Mouse (Mus musculus): Measurements from ENCODE around the gene Selenon. TPM values are rescaled to one million over a fixed set of nuclear protein-coding genes. Genes with fewer than 3 reads are reported as not detected.

Selenon gene
- polyA plus RNA-seq, 1 experiment from 2014 or later: 5.4 TPM

GRCm38 (mm10) chr4:134569831-134570230, 17.9 kb upstream of the Selenon start:
- H3K4me3 ChIP-seq (ENCODE audit: low read length): no peak overlapping the region
- H3K36me3 ChIP-seq (ENCODE audit: control insufficient read depth, insufficient read depth): peaks cover 13% of the 10 kb centered on the region
- WGBS: 81% methylated on average over 8 of the region's 8 CpGs
- no peaks in the 10 kb centered on the region for H3K27me3 ChIP-seq (ENCODE audit: control insufficient read depth, insufficient read depth, low read length)
- no peak overlapping the region for H3K4me2 ChIP-seq (ENCODE audit: low read depth, low read length)
- H3K9ac ChIP-seq (ENCODE audit: low read length): no peak overlapping the region
- no peaks in the 10 kb centered on the region for H3K4me1 ChIP-seq (ENCODE audit: control insufficient read depth, insufficient read depth, low read length)
- peaks cover 4% of the 10 kb centered on the region for H3K9me3 ChIP-seq (replicated peaks; ENCODE audit: control insufficient read depth, low read length)
- H3K27ac ChIP-seq (ENCODE audit: low read length): no peak overlapping the region
- ATAC-seq (replicated peaks; ENCODE audit: extremely low read depth, insufficient read depth, low FRiP score): no peak

- no peaks in the 10 kb centered on the region for H3K27me3 ChIP-seq (ENCODE audit: control insufficient read depth, insufficient read depth, low read length)
- H3K9ac ChIP-seq (ENCODE audit: low read length): no peak overlapping the region
- H3K4me3 ChIP-seq (ENCODE audit: low read length): no peak overlapping the region
- no peak overlapping the region for H3K4me2 ChIP-seq (ENCODE audit: low read depth, low read length)
- WGBS: 81% methylated on average over 6 of the region's 6 CpGs
- peaks cover 12% of the 10 kb centered on the region for H3K36me3 ChIP-seq (ENCODE audit: control insufficient read depth, insufficient read depth)
- no peak for ATAC-seq (replicated peaks; ENCODE audit: extremely low read depth, insufficient read depth, low FRiP score)
- H3K9me3 ChIP-seq (replicated peaks; ENCODE audit: control insufficient read depth, low read length): peaks cover 4% of the 10 kb centered on the region
- no peak overlapping the region for H3K27ac ChIP-seq (ENCODE audit: low read length)
- no peaks in the 10 kb centered on the region for H3K4me1 ChIP-seq (ENCODE audit: control insufficient read depth, insufficient read depth, low read length)
These were observed 17.2 kb upstream of the Selenon start for GRCm38 (mm10) chr4:134569205-134569604.

GRCm38 (mm10) chr4:134567377-134568226, 15.6 kb upstream of the Selenon start:
- H3K9me3 ChIP-seq (replicated peaks; ENCODE audit: control insufficient read depth, low read length): peaks cover 4% of the 10 kb centered on the region
- no peak overlapping the region for H3K27ac ChIP-seq (ENCODE audit: low read length)
- no peak overlapping the region for H3K4me3 ChIP-seq (ENCODE audit: low read length)
- no peaks in the 10 kb centered on the region for H3K4me1 ChIP-seq (ENCODE audit: control insufficient read depth, insufficient read depth, low read length)
- no peak overlapping the region for H3K9ac ChIP-seq (ENCODE audit: low read length)
- H3K4me2 ChIP-seq (ENCODE audit: low read depth, low read length): no peak overlapping the region
- WGBS: 55% methylated on average over 19 of the region's 19 CpGs
- no peaks in the 10 kb centered on the region for H3K27me3 ChIP-seq (ENCODE audit: control insufficient read depth, insufficient read depth, low read length)
- no peak for ATAC-seq (replicated peaks; ENCODE audit: extremely low read depth, insufficient read depth, low FRiP score)
- H3K36me3 ChIP-seq (ENCODE audit: control insufficient read depth, insufficient read depth): peaks cover 12% of the 10 kb centered on the region

DNA sequence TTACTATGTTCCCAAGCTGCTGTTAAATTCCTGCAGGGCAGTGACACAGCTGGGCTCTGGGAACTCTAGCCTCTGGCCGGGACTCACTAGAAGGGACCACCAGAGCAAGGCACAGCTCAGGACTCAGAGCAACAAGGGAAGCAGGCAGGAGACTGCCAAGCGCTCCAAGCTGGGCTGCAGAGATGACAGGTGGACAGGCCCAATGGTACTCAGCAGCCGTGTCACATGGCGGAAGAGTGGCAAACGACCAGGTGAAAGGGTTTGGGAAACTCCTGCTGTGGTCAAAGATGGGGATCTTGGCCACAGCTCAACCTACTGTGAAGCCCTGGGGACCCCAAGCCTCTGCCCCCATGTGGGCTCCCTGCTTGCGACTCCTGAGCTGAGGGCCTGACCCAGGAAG, 12.1 kb upstream of the Selenon start:
- Histone ChIP-seq H3K36me3 (ENCODE audit: control insufficient read depth, insufficient read depth) (peaks cover 12% of the 10 kb centered on the region), H3K27ac (ENCODE audit: low read length) (no peak overlapping the region), H3K9me3 (replicated peaks; ENCODE audit: control insufficient read depth, low read length) (peaks cover 4% of the 10 kb centered on the region), H3K4me3 (ENCODE audit: low read length) (no peak overlapping the region), H3K4me2 (ENCODE audit: low read depth, low read length) (no peak overlapping the region), H3K9ac (ENCODE audit: low read length) (no peak overlapping the region), H3K4me1 (ENCODE audit: control insufficient read depth, insufficient read depth, low read length) (no peaks in the 10 kb centered on the region), H3K27me3 (ENCODE audit: control insufficient read depth, insufficient read depth, low read length) (no peaks in the 10 kb centered on the region)
- 81% methylated on average over 6 of the region's 6 CpGs for WGBS
- ATAC-seq (replicated peaks; ENCODE audit: extremely low read depth, insufficient read depth, low FRiP score): no peak

DNA sequence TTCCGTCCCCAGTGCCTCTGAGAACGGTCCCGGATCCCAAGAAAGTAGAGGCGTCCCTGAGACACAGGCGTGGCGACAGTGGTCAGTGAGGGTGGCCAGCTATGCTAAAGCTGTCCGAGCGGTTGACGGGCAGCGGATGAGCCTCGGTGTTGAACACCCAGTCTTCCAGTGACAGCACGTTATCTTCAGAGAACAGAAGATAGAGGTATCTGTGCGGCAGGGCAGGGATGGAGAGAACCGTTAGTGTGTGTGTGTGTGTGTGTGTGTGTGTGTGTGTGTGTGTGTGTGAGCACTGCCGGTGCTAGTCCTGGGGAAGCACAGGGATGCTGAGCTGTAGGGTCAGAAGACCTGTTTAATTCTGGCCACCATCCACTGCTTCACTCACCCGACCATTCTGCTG, 11.7 kb upstream of the Selenon start:
- Histone ChIP-seq H3K4me3 (ENCODE audit: low read length) (no peak overlapping the region), H3K27me3 (ENCODE audit: control insufficient read depth, insufficient read depth, low read length) (no peaks in the 10 kb centered on the region), H3K4me2 (ENCODE audit: low read depth, low read length) (no peak overlapping the region), H3K36me3 (ENCODE audit: control insufficient read depth, insufficient read depth) (peaks cover 12% of the 10 kb centered on the region), H3K9me3 (replicated peaks; ENCODE audit: control insufficient read depth, low read length) (peaks cover 4% of the 10 kb centered on the region), H3K4me1 (ENCODE audit: control insufficient read depth, insufficient read depth, low read length) (no peaks in the 10 kb centered on the region), H3K27ac (ENCODE audit: low read length) (no peak overlapping the region), H3K9ac (ENCODE audit: low read length) (no peak overlapping the region)
- ATAC-seq (replicated peaks; ENCODE audit: extremely low read depth, insufficient read depth, low FRiP score): no peak
- WGBS: 70% methylated on average over 16 of the region's 16 CpGs

DNA sequence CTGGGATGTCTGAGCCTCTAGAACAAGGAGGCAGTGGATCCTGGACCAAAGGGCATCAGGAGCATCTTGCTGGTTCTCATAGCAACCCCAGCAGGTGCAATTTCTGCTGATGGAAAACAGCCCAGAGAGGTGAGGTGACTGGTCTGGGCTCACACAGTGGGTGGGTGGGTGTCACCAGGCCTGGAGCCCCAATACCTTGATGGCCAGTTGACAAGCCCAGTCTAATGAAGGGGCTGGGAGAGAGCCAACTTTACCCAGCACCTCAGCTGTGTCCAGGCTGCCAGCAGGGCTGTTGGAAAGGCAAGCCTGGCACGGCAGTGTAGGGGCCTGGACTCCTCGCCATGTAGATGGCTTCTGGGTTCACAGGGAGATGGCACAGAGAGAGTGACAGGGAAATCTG, 10.0 kb upstream of the Selenon start:
- H3K4me2 ChIP-seq (ENCODE audit: low read depth, low read length): no peak overlapping the region
- H3K9ac ChIP-seq (ENCODE audit: low read length): no peak overlapping the region
- WGBS: 82% methylated on average over 2 of the region's 2 CpGs
- H3K36me3 ChIP-seq (ENCODE audit: control insufficient read depth, insufficient read depth): peaks cover 12% of the 10 kb centered on the region
- H3K27me3 ChIP-seq (ENCODE audit: control insufficient read depth, insufficient read depth, low read length): no peaks in the 10 kb centered on the region
- H3K9me3 ChIP-seq (replicated peaks; ENCODE audit: control insufficient read depth, low read length): peaks cover 4% of the 10 kb centered on the region
- no peak overlapping the region for H3K4me3 ChIP-seq (ENCODE audit: low read length)
- H3K4me1 ChIP-seq (ENCODE audit: control insufficient read depth, insufficient read depth, low read length): peaks cover 11% of the 10 kb centered on the region
- ATAC-seq (replicated peaks; ENCODE audit: extremely low read depth, insufficient read depth, low FRiP score): no peak
- no peak overlapping the region for H3K27ac ChIP-seq (ENCODE audit: low read length)

DNA sequence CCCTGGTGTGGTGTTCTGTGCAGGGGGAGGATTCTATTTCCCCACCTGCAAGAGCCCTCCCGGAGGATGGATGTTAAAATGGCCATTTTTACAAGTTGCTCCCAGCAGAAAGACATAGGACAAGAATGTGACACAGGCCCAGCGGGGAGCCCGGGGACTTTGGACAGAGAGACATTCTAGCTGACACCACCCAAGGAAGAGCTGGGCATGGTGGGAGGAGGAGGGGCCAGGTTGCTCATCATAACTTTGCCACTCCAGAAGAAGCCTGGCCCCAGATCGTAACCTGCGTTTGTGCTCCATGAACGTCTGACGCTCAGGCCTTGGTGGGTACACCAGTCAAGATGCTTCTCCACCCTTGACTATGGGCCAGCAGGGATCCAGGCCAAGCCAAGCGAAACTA, 8.7 kb upstream of the Selenon start:
- WGBS: 83% methylated on average over 8 of the region's 8 CpGs

DNA sequence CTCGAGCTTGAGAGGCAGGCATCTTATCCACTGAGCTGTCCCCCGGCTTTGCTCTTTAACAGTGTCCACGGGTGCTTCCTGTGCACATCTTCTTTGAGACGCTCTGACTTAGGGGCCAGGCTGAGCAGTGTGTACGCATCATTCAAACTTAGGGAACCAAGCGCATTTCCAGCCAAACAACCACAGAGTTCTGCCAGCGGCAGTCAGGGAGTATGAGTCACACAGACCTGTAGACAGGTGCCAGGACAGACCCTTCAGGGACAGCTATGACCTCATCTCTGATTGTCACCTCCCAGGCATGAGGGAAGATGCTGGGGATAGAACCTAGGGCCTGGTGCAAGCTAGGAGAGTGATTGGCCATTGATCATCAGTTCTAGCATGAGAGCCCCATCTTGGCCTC, 7.2 kb upstream of the Selenon start:
- peaks cover 12% of the 10 kb centered on the region for H3K4me1 ChIP-seq (ENCODE audit: control insufficient read depth, insufficient read depth, low read length)
- no peak overlapping the region for H3K9ac ChIP-seq (ENCODE audit: low read length)
- H3K36me3 ChIP-seq (ENCODE audit: control insufficient read depth, insufficient read depth): no peaks in the 10 kb centered on the region
- no peak overlapping the region for H3K4me2 ChIP-seq (ENCODE audit: low read depth, low read length)
- 72% methylated on average over 7 of the region's 7 CpGs for WGBS
- no peak for ATAC-seq (replicated peaks; ENCODE audit: extremely low read depth, insufficient read depth, low FRiP score)
- no peaks in the 10 kb centered on the region for H3K27me3 ChIP-seq (ENCODE audit: control insufficient read depth, insufficient read depth, low read length)
- no peak overlapping the region for H3K4me3 ChIP-seq (ENCODE audit: low read length)
- no peaks in the 10 kb centered on the region for H3K9me3 ChIP-seq (replicated peaks; ENCODE audit: control insufficient read depth, low read length)
- H3K27ac ChIP-seq (ENCODE audit: low read length): no peak overlapping the region

More for the DNA sequence above, 8.7 kb upstream of the Selenon start:
- H3K9ac ChIP-seq (ENCODE audit: low read length): no peak overlapping the region
- no peak overlapping the region for H3K27ac ChIP-seq (ENCODE audit: low read length)
- H3K36me3 ChIP-seq (ENCODE audit: control insufficient read depth, insufficient read depth): peaks cover 10% of the 10 kb centered on the region
- no peak overlapping the region for H3K4me3 ChIP-seq (ENCODE audit: low read length)
- H3K4me1 ChIP-seq (ENCODE audit: control insufficient read depth, insufficient read depth, low read length): peaks cover 12% of the 10 kb centered on the region
- no peak for ATAC-seq (replicated peaks; ENCODE audit: extremely low read depth, insufficient read depth, low FRiP score)
- no peak overlapping the region for H3K4me2 ChIP-seq (ENCODE audit: low read depth, low read length)
- H3K9me3 ChIP-seq (replicated peaks; ENCODE audit: control insufficient read depth, low read length): peaks cover 2% of the 10 kb centered on the region; the same call in 1 of the 2 replicates
- H3K27me3 ChIP-seq (ENCODE audit: control insufficient read depth, insufficient read depth, low read length): no peaks in the 10 kb centered on the region

- no peaks in the 10 kb centered on the region for H3K27me3 ChIP-seq (ENCODE audit: control insufficient read depth, insufficient read depth, low read length)
- H3K4me2 ChIP-seq (ENCODE audit: low read depth, low read length): no peak overlapping the region
- no peaks in the 10 kb centered on the region for H3K9me3 ChIP-seq (replicated peaks; ENCODE audit: control insufficient read depth, low read length)
- H3K4me3 ChIP-seq (ENCODE audit: low read length): no peak overlapping the region
- WGBS: 53% methylated on average over 9 of the region's 9 CpGs
- ATAC-seq (replicated peaks; ENCODE audit: extremely low read depth, insufficient read depth, low FRiP score): no peak
- peaks cover 12% of the 10 kb centered on the region for H3K4me1 ChIP-seq (ENCODE audit: control insufficient read depth, insufficient read depth, low read length)
- no peak overlapping the region for H3K9ac ChIP-seq (ENCODE audit: low read length)
- H3K36me3 ChIP-seq (ENCODE audit: control insufficient read depth, insufficient read depth): no peaks in the 10 kb centered on the region
- no peak overlapping the region for H3K27ac ChIP-seq (ENCODE audit: low read length)
These were observed 6.7 kb upstream of the Selenon start for GRCm38 (mm10) chr4:134558570-134559113.
